Mouse (Mus musculus) G1E (cell line): ENCODE measurements around the gene Cdh1. TPM values are rescaled to one million over a fixed set of nuclear protein-coding genes. Genes with fewer than 3 reads are reported as not detected.

Experiments
- ATAC-seq: 2 replicates; pipeline ENCODE4 v1.8.0; 2016; ENCODE audit warnings: mild to moderate bottlenecking; ENCODE audit not compliant: insufficient number of reproducible peaks, poor library complexity, low FRiP score, severe bottlenecking; ENCODE audit errors: extremely low read depth
- DNase-seq: peaks from one replicate; pipeline ENCODE4 v3.0.0; 2012; ENCODE audit warnings: low spot score
- H3K27me3 ChIP-seq: 2 replicates; pipeline ENCODE4 v1.6.1; 2012; ENCODE audit warnings: mild to moderate bottlenecking, low read length, inconsistent platforms; ENCODE audit not compliant: insufficient read depth
- H3K36me3 ChIP-seq: replicated peaks from 2 replicates; pipeline ENCODE3; 2012; ENCODE audit warnings: mild to moderate bottlenecking, inconsistent platforms
- H3K4me1 ChIP-seq: 2 replicates; pipeline ENCODE4 v1.6.1; 2012; ENCODE audit warnings: low read depth, low read length, inconsistent platforms, mixed read lengths; ENCODE audit not compliant: insufficient read depth
- H3K4me3 ChIP-seq: 2 replicates; pipeline ENCODE4 v1.5.1; 2012; ENCODE audit warnings: low read depth, mild to moderate bottlenecking, inconsistent platforms, low read length, moderate library complexity, mixed read lengths
- H3K9me3 ChIP-seq: replicated peaks from 2 replicates; pipeline ENCODE4 v1.6.1; 2012; ENCODE audit warnings: inconsistent platforms
- CTCF ChIP-seq: IDR thresholded peaks from 2 replicates; pipeline ENCODE4 v1.5.1; 2012; ENCODE audit warnings: low read depth, low read length, inconsistent platforms, mixed read lengths
- GATA1 ChIP-seq: IDR thresholded peaks from 2 replicates; pipeline ENCODE4 v1.6.1; 2012; ENCODE audit warnings: borderline replicate concordance, low read length, inconsistent platforms, mixed read lengths
- GATA2 ChIP-seq: IDR thresholded peaks from 2 replicates; pipeline ENCODE4 v1.6.1; 2012; ENCODE audit warnings: low read depth, low read length, inconsistent platforms, borderline replicate concordance
- POLR2AphosphoS5 ChIP-seq: IDR thresholded peaks from 2 replicates; pipeline ENCODE4 v1.6.1; 2012; ENCODE audit warnings: low read depth, low read length, inconsistent platforms; ENCODE audit not compliant: insufficient replicate concordance
- TAL1 ChIP-seq: conservative IDR thresholded peaks from 2 replicates; pipeline ENCODE4 v1.6.1; 2012; ENCODE audit warnings: low read depth, low read length, inconsistent platforms, mixed read lengths
- polyA plus RNA-seq: library from polyadenylated mRNA; stranded (reverse); fragments of >175 nt; gene quantifications from 2 replicates; pipeline ENCODE4 v1.2.3, GENCODE M21; 2012
- total RNA-seq, 2 experiments: library from RNA; stranded (forward) in 1 of 2; stranded (reverse) in 1 of 2; fragments of 200-1000 nt in 1 of 2; fragments of >200 nt in 1 of 2; fragmentation: Nextera tagmentation in 1 of 2; gene quantifications; 2 replicates each; pipeline ENCODE4 v1.2.3; 2014 to 2017

The Cdh1 gene
- total and polyA plus RNA-seq, 3 experiments: 0.11 TPM; not detected in 2

GRCm38 (mm10) chr8:106612047-106612446, 8.9 kb downstream of the Cdh1 start:
- peaks cover 23% of the 10 kb centered on the region for H3K27me3 ChIP-seq
- TF ChIP-seq CTCF (no peak), GATA2 (no peak), TAL1 (no peak), POLR2AphosphoS5 (no peak), GATA1 (no peak)
- no peaks in the 10 kb centered on the region for H3K4me1 ChIP-seq
- no peak for ATAC-seq
- H3K9me3 ChIP-seq: no peaks in the 10 kb centered on the region
- no peak overlapping the region for H3K4me3 ChIP-seq
- H3K36me3 ChIP-seq: no peaks in the 10 kb centered on the region
- DNase-seq: no peak

GRCm38 (mm10) chr8:106614704-106615103, 11.6 kb downstream of the Cdh1 start:
- DNase-seq (no peak), ATAC-seq (no peak)
- Histone ChIP-seq H3K27me3 (peaks cover 17% of the 10 kb centered on the region), H3K4me1 (no peaks in the 10 kb centered on the region), H3K9me3 (no peaks in the 10 kb centered on the region), H3K4me3 (no peak overlapping the region), H3K36me3 (no peaks in the 10 kb centered on the region)
- TF ChIP-seq CTCF (no peak), GATA2 (no peak), POLR2AphosphoS5 (no peak), TAL1 (no peak), GATA1 (no peak)

DNA sequence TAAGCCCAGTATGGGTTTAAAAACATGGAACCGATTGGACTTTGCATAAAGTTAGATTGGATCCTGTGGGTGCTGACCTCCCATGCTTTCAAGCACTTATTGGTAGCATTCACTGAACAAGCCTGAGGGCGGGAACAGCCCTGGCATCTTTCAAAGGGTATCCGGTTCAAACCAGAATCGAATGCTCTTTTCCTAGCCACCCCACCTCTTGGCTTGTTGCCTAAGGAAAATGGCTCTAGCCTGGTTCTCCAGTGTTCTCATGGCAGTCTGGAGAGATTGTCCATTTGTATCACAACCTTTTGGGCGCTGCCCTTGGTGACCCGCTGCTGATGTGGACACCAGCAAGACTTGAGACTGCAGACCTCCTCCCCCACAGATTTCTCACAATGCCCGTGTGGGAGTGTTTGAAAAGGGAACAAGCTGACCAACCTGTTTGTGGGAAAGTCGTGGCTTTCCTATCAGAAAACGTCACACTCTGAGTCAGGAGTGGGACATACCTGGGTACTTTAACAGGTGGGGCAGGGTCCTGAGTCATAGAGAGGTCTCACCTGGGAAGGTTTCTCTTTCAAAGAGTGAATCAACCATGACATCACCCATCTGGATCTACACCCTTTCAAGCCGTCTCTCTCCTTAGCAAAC, 12.6 kb downstream of the Cdh1 start:
- DNase-seq (no peak), ATAC-seq (no peak)
- no peak overlapping the region for H3K4me3 ChIP-seq
- H3K36me3 ChIP-seq: no peaks in the 10 kb centered on the region
- H3K4me1 ChIP-seq: no peaks in the 10 kb centered on the region
- peaks cover 12% of the 10 kb centered on the region; the same call in 1 of the 2 replicates for H3K27me3 ChIP-seq
- no peaks in the 10 kb centered on the region for H3K9me3 ChIP-seq
- TF ChIP-seq CTCF: no peak
- no peak for TF ChIP-seq GATA1
- TF ChIP-seq GATA2: no peak
- no peak for TF ChIP-seq POLR2AphosphoS5
- no peak for TF ChIP-seq TAL1

GRCm38 (mm10) chr8:106616679-106617078, 13.5 kb downstream of the Cdh1 start:
- no peaks in the 10 kb centered on the region for H3K9me3 ChIP-seq
- no peak for TF ChIP-seq GATA1
- TF ChIP-seq CTCF: no peak
- no peak for TF ChIP-seq POLR2AphosphoS5
- TF ChIP-seq TAL1: no peak
- no peak for TF ChIP-seq GATA2
- H3K27me3 ChIP-seq: peaks cover 4% of the 10 kb centered on the region; the same call in 1 of the 2 replicates
- DNase-seq (no peak), ATAC-seq (no peak)
- H3K36me3 ChIP-seq: no peaks in the 10 kb centered on the region
- H3K4me3 ChIP-seq: no peak overlapping the region
- no peaks in the 10 kb centered on the region for H3K4me1 ChIP-seq

DNA sequence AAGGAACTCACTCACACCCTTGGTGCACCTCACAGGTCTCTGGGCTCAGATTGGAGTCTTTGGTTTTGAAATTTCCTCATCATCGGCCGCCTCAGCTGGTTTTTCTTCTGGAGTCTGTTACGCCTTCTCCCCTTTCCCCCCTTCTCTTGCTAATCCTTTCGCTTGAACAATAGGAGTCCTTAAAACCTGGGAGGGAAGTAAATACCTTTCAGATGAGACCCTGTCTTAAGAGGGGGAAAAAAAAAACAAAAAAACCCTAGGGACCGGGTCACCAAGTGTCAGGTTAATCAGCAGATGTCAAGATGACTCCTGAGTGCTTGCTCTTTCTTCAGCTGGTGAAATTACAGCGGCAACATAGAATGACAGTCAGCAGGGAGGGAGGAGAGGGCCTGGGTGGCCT, 14.0 kb downstream of the Cdh1 start:
- Histone ChIP-seq H3K27me3 (peaks cover 2% of the 10 kb centered on the region; the same call in 1 of the 2 replicates), H3K4me3 (no peak overlapping the region), H3K4me1 (no peaks in the 10 kb centered on the region), H3K9me3 (no peaks in the 10 kb centered on the region), H3K36me3 (no peaks in the 10 kb centered on the region)
- no peak for TF ChIP-seq POLR2AphosphoS5
- TF ChIP-seq TAL1: no peak
- TF ChIP-seq GATA1: no peak
- TF ChIP-seq CTCF: no peak
- TF ChIP-seq GATA2: no peak
- no peak for ATAC-seq
- DNase-seq: no peak

- no peak for DNase-seq
- Histone ChIP-seq H3K36me3 (no peaks in the 10 kb centered on the region), H3K9me3 (no peaks in the 10 kb centered on the region), H3K4me3 (no peak overlapping the region), H3K4me1 (no peaks in the 10 kb centered on the region), H3K27me3 (peaks cover 2% of the 10 kb centered on the region; the same call in 1 of the 2 replicates)
- ATAC-seq: no peak
- TF ChIP-seq GATA1 (no peak), GATA2 (no peak), TAL1 (no peak), POLR2AphosphoS5 (no peak), CTCF (no peak)
These were observed 14.7 kb downstream of the Cdh1 start for GRCm38 (mm10) chr8:106617865-106618264.
